Mouse (Mus musculus) G1E (cell line): Measurements from ENCODE around the gene Kidins220.

ENCODE experiments used
- CTCF ChIP-seq: IDR thresholded peaks from 2 replicates; pipeline ENCODE4 v1.5.1; 2012; ENCODE audit warnings: low read depth, low read length, inconsistent platforms, mixed read lengths
- GATA1 ChIP-seq: IDR thresholded peaks from 2 replicates; pipeline ENCODE4 v1.6.1; 2012; ENCODE audit warnings: borderline replicate concordance, low read length, inconsistent platforms, mixed read lengths

GRCm38 (mm10) chr12:24925276-24925675 lies 49.4 kb upstream of the Kidins220 start:
- TF ChIP-seq CTCF, result no peak
- TF ChIP-seq GATA1, result no peak
